Mouse (Mus musculus): ENCODE results near the gene Baiap3. TPM values are rescaled to one million over a fixed set of nuclear protein-coding genes. Genes with fewer than 3 reads are reported as not detected.
A peak's percentile ranks its signal among the peaks of the same experiment; 100 is the strongest.

Baiap3 gene
- total RNA-seq, 2 experiments from 2014 or later = 12.3 to 24.4 TPM

DNA sequence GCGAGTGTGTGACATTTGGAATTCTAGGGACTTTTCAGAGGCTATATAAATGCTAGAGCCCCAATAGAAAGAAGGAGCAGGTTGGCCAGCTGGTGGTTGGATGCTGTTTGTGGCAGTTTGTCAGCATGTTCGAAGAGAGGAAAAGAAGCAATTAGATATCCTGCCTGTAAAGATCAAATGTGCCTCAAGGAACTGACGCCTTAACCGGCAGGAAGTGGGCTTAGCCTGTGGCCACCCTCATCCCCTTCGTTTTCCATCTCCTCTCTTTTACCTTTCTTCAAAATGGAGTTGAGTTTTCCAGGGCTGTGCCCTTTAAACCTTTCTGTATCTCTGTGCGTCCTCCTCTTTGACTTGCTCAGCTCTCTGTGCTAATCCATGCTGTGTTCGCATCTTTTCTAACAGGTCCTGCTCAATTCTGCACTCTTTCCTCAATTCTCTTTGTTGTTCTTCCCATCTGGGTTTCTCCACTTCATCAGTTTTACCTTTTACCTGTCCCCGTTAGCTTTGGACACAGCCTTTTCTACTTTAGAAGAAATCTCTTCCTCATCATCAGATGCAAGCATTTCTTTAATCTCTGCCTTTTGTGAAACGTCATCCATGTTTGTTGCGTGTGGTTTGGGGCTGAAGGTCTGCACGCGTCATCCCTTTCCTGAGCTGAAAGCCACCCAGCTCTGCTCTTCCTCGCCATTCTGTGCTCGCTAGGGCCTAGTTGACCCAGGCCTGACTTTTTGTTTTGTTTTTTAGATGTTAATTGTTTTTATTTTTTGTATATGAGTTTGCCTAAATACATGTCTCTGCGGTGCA lies 36.5 kb downstream of the Baiap3 start:
- DNase-seq (ENCODE audit: low spot score in 2 of 2) = no peak
- intact Hi-C loops (cut with DNase I) = no loop called here

DNA sequence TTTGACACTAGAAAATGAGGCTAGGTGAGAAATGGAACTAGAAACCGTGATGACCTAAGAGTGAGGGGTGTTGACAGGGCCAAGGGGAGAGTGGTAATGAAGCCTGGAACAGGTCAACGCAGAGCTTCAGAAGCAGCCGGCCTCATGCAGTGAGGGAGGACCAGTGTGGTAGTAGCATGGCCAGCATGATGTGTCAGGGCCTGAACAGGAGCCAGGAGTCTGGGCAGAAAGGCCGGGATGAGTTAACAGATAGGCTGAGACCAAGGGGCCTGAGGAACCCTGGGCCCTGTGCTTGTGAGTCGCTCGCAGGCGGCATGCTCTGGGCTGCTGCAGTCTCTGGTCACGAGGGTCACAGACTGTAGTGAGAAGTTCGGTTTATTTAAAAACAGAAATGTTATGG lies 37.2 kb downstream of the Baiap3 start:
- intact Hi-C loops (cut with DNase I) = no loop called here

DNA sequence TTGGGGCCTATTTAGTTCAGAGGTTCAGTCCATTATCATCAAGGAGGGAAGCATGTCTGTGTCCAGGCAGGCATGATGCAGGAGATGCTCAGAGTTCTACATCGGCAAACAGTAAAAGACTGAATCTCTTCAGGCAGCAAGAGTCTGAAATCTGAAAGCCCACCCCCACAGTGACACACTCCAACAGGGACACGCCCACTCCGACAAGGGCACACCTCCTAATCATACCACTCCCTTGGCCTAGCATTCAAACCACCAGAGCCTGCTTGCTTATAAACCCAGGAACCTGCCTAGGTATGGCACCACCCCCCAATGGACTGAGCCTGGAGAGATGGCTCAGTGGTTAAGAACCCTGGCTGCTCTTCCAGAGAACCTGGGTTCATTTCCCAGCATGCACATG lies 40.7 kb downstream of the Baiap3 start:
- DNase-seq (ENCODE audit: low spot score in 2 of 2) = no peak
- intact Hi-C loops (cut with DNase I) = no loop called here

More for the DNA sequence above, 37.2 kb downstream of the Baiap3 start:
- no peak for DNase-seq (ENCODE audit: low spot score in 2 of 2)

- no peak for DNase-seq (ENCODE audit: low spot score in 2 of 2)
- intact Hi-C loops (cut with DNase I) = no loop called here
These were observed 44.5 kb downstream of the Baiap3 start for GRCm38 (mm10) chr17:25211705-25212104.

DNA sequence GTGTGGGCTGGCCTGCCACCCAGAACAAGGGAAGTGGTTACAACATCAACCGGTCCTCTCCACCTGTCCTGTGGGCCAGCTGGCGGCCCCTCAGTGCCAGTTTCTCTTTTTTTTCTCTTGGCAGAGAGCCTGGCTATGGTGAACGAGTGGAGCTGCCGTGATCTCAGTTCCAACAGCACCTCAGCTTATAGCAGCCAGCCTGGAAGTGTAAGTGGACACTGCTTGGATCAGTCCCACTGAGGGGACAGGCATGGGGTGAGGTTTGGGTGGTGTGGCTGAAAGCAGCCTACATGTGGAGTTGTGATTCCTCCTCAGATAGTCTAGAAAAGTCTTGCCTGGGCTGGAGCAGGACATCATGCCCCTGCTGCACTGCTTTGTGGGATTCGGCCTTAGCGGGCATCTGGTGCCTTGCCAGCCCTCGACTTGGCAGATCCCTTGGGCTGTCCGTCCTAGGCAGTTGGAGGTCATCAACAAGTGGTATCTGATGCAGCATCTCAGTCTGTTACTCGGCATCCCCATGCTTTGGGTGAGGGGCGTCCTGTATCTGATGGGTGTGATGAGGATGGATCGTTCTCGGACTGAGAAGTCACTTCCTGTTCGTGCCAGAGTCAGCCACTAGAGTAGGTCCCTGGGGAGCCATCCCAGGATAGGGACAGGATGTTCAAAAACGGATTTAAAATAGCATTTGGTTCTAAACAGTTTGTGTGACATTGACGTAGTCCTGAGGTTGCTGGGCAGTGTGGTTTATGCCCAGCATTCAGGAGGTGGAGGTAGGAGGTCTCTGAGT lies 45.3 kb downstream of the Baiap3 start:
- intact Hi-C loops (cut with DNase I) = no loop called here
- DNase-seq (ENCODE audit: low spot score in 2 of 2) = no peak

DNA sequence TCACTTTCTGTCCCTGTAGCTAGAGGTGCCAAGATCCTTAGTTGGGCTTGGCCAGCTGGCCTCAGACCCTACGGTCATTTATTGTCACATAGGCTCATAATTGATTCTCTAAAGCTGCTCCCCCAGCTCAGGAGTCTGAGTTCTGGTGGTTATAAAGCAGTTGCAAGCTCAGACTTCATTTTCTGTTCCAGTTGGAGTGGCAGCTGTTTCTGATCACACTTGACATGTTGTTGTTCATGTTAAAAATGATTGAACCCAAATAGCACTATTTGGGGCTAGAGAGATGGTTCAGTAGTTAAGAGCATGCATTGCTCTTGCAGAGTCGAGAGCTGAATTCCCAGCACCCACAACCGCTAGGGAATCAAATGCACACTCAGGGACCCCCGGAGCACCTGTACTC lies 46.2 kb downstream of the Baiap3 start:
- intact Hi-C loops (cut with DNase I) = no loop called here
- DNase-seq (ENCODE audit: low spot score in 2 of 2) = no peak

DNA sequence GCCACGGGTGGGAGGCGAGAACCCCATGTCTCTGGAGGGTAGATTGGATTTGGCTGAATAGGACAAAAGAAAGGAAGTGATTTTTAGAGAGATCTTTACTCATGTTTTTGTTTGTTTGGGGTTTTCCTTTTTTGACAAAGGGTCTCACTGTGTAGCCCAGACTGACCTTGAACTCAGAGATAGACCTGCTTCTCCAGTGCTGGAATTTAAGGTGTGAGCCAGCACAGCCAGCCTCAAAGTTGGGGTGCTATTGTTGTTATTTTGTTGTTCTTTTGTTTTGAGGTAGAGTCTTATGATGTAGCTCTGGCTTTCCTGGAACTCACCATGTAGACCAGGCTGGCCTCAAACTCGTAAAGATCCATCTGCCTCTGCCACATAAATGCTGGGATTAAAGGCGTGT lies 53.8 kb downstream of the Baiap3 start:
- no peak for DNase-seq (ENCODE audit: low spot score in 2 of 2)
- intact Hi-C loops (cut with DNase I) = no loop called here

Small RNA genes lying within 50 kb of the gene (microRNA-seq; reads per million reads assigned to microRNA genes)
- 76.4 reads per million, percentile 53 among the genes with 10 or more reads in this experiment for gene Mir3547

Other genes with a start within 250 kb of the Baiap3 start
- gene Cramp1l, start 240.6 kb downstream of the Baiap3 start, total RNA-seq (2021) = 10 to 100 TPM; 28.6 to 29.0 TPM
- gene Ift140, start 240.3 kb downstream of the Baiap3 start, total RNA-seq (2021) = 10 to 100 TPM; 18.6 to 25.5 TPM
- gene Tmem204, start 172.8 kb downstream of the Baiap3 start, total RNA-seq (2021) = 10 to 100 TPM in 1 of 2 experiments, 1 to 10 TPM in 1; 9.1 to 10.3 TPM
- gene Telo2, start 140.4 kb downstream of the Baiap3 start, total RNA-seq (2021) = 10 to 100 TPM; 24.3 to 30.0 TPM
- gene Ptx4, start 135.6 kb downstream of the Baiap3 start, total RNA-seq (2021) = under 1 TPM; 0.67 to 0.91 TPM
- 10 to 100 TPM; 49.9 to 55.2 TPM for gene Clcn7, start 123.0 kb downstream of the Baiap3 start, total RNA-seq (2021)
- gene Ccdc154, start 93.9 kb downstream of the Baiap3 start, total RNA-seq (2021) = under 1 TPM in 1 of 2 experiments, not detected in 1; 0.48 TPM
- gene Gm38655, start 80.9 kb downstream of the Baiap3 start, total RNA-seq (2021) = not detected
- gene BC003965, start 71.8 kb downstream of the Baiap3 start, total RNA-seq (2021) = 10 to 100 TPM; 20.3 to 20.6 TPM
- 10 to 100 TPM; 34.4 to 39.1 TPM for gene Unkl, start 68.0 kb downstream of the Baiap3 start, total RNA-seq (2021)
- 10 to 100 TPM; 80.5 to 80.8 TPM for gene Gnptg, start 16.2 kb downstream of the Baiap3 start, total RNA-seq (2021)
- 10 to 100 TPM; 21.9 to 26.2 TPM for gene Tsr3, start 16.2 kb downstream of the Baiap3 start, total RNA-seq (2021)
- gene Ube2i, start 18.3 kb upstream of the Baiap3 start, total RNA-seq (2021) = 100 to 1,000 TPM; 221 to 225 TPM
- gene Prss34, start 42.0 kb upstream of the Baiap3 start, total RNA-seq (2021) = not detected
- not detected for gene Prss28, start 52.3 kb upstream of the Baiap3 start, total RNA-seq (2021)
- not detected for gene Prss29, start 62.3 kb upstream of the Baiap3 start, total RNA-seq (2021)
- not detected for gene Tpsab1, start 89.2 kb upstream of the Baiap3 start, total RNA-seq (2021)
- not detected for gene Tpsb2, start 109.9 kb upstream of the Baiap3 start, total RNA-seq (2021)
- not detected for gene Tpsg1, start 112.9 kb upstream of the Baiap3 start, total RNA-seq (2021)
- 10 to 100 TPM; 29.7 to 53.7 TPM for gene Cacna1h, start 177.4 kb upstream of the Baiap3 start, total RNA-seq (2021)
- 1 to 10 TPM; 1.8 to 3.5 TPM for gene Tekt4, start 198.3 kb upstream of the Baiap3 start, total RNA-seq (2021)
- gene Sstr5, start 240.9 kb upstream of the Baiap3 start, total RNA-seq (2021) = under 1 TPM; 0.12 to 0.16 TPM